ENCODE assay signal across 8 mouse cellular contexts in the genomic region with DNA sequence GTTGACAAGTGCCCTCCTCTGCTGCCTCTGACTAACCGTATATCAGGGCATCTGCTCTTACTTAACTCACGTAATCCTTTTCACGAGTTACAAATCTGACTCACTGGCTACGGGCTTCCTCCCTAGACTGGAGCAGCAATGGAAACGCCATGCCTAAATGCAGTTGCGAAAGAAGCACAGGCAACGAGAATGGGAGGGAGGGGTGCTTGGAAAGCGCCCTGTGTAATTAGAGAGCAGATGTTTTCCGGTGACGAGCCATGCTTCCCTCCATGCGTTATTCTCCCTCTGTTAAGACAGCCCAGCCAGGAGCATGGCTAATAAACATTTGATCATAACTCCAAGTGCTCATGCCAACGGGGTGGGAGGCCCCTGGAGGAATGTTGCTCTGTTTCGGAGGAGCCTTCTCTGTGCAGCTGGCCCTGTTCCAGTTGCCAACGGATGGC. TPM values are rescaled to one million over a fixed set of nuclear protein-coding genes. Genes with fewer than 3 reads are reported as not detected.
DNase-seq lines count a peak whose midpoint lies in the region; ATAC-seq lines count a peak whose summit lies in the region.

No protein-coding gene starts in this region.

- H3K36me3 ChIP-seq in hindbrain, embryonic 12.5 days = peaks cover 11% of the 10 kb centered on the region; the same call in 1 of the 2 replicates
- peaks cover 6% of the 10 kb centered on the region; the same call in 1 of the 2 replicates for H3K36me3 ChIP-seq in limb, embryonic 12.5 days
- H3K36me3 ChIP-seq in neural tube, embryonic 13.5 days = no peaks in the 10 kb centered on the region; the same call in 1 of the 2 replicates

- WGBS in hindbrain, embryonic 12.5 days = 19% methylated on average over 14 of the region's 14 CpGs
- 8% methylated on average over 14 of the region's 14 CpGs for whole genome bisulfite sequencing in limb, embryonic 12.5 days
- 9% methylated on average over 14 of the region's 14 CpGs for WGBS in neural tube, embryonic 13.5 days

- no peak overlapping the region for H3K4me3 ChIP-seq in hindbrain, embryonic 12.5 days
- H3K4me3 ChIP-seq in limb, embryonic 12.5 days (replicated peaks) = no peak overlapping the region
- H3K4me3 ChIP-seq in neural tube, embryonic 13.5 days = peak overlapping the region; percentile 9

- H3K27ac ChIP-seq in hindbrain, embryonic 12.5 days = peak overlapping the region; percentile 83
- 0 out of 2 replicates have a peak overlapping the region, but pooled peaks have one; percentile 23 for H3K27ac ChIP-seq in limb, embryonic 12.5 days
- H3K27ac ChIP-seq in neural tube, embryonic 13.5 days (replicated peaks) = peak overlapping the region; percentile 84

- H3K27me3 ChIP-seq in hindbrain, embryonic 12.5 days = no peaks in the 10 kb centered on the region
- H3K27me3 ChIP-seq in limb, embryonic 12.5 days = no peaks in the 10 kb centered on the region
- H3K27me3 ChIP-seq in neural tube, embryonic 13.5 days = no peaks in the 10 kb centered on the region

- no peak overlapping the region for H3K9ac ChIP-seq in hindbrain, embryonic 12.5 days
- H3K9ac ChIP-seq in limb, embryonic 12.5 days (replicated peaks) = no peak overlapping the region
- peak overlapping the region; percentile 41 for H3K9ac ChIP-seq in neural tube, embryonic 13.5 days

- H3K4me1 ChIP-seq in hindbrain, embryonic 12.5 days = peaks cover 21% of the 10 kb centered on the region
- H3K4me1 ChIP-seq in limb, embryonic 12.5 days (replicated peaks) = peaks cover 13% of the 10 kb centered on the region
- peaks cover 28% of the 10 kb centered on the region for H3K4me1 ChIP-seq in neural tube, embryonic 13.5 days (replicated peaks)

- DNase-seq in 3T3-L1 (ENCODE audit: low read depth, low spot score) = peak; percentile 98
- DNase-seq in adrenal gland, postnatal 25 days = peak; percentile 10
- DNase-seq in frontal cortex, postnatal 14 days (ENCODE audit: low spot score in 2 of 2) = peak; percentile 23 to 36
- no peak for DNase-seq in cerebellum, adult 8-10 months
- DNase-seq in ovary, postnatal 10 days (ENCODE audit: low spot score) = no peak

- H3K9me3 ChIP-seq in hindbrain, embryonic 12.5 days (replicated peaks) = no peaks in the 10 kb centered on the region
- H3K9me3 ChIP-seq in limb, embryonic 12.5 days = no peaks in the 10 kb centered on the region
- no peaks in the 10 kb centered on the region for H3K9me3 ChIP-seq in neural tube, embryonic 13.5 days

- ATAC-seq in hindbrain, embryonic 12.5 days (ENCODE audit: low FRiP score) = peak; percentile 52
- peak; percentile 64 for ATAC-seq in limb, embryonic 12.5 days (ENCODE audit: insufficient number of reproducible peaks, insufficient read depth, low FRiP score, low TSS enrichment, low read depth)
- ATAC-seq in neural tube, embryonic 13.5 days (ENCODE audit: low read depth) = peak; percentile 80

- H3K4me2 ChIP-seq in hindbrain, embryonic 12.5 days (replicated peaks) = peak overlapping the region; percentile 37
- H3K4me2 ChIP-seq in limb, embryonic 12.5 days = peak overlapping the region; percentile 42
- peak overlapping the region; percentile 50 for H3K4me2 ChIP-seq in neural tube, embryonic 13.5 days

RNA-seq across cellular contexts. Expression of a gene that starts 20.9 kb away (rescaled TPM):
- total RNA-seq in adrenal gland, postnatal 25 days (2021) = 2.8 and 4.1 TPM in 2 replicates
- polyA plus RNA-seq in hindbrain, embryonic 12.5 days (2016; fragmentation: Nextera tagmentation; extraction: Ambion mirVana) = 83.2 and 89.1 TPM in 2 replicates
- 41.5 and 43.7 TPM in 2 replicates for polyA plus RNA-seq in limb, embryonic 12.5 days (2016; fragmentation: Nextera tagmentation; extraction: Ambion mirVana)
- 64.0 and 77.5 TPM in 2 replicates for polyA plus RNA-seq in neural tube, embryonic 13.5 days (2015; fragmentation: Nextera tagmentation; extraction: Ambion mirVana)

Comparison
In these comparisons a context has a peak if more than half of its experiments do, and no peak if none do; other contexts are left out.
1. DNase-seq: peak in 3T3-L1 (single experiment), adrenal gland, postnatal 25 days (single experiment) and frontal cortex, postnatal 14 days (2 of 2); none in cerebellum, adult 8-10 months (single experiment) and ovary, postnatal 10 days (single experiment).
2. H3K27ac ChIP-seq: peak in every context shown above with its lines; median percentile 84 in neural tube, embryonic 13.5 days; 83 in hindbrain, embryonic 12.5 days; 23 in limb, embryonic 12.5 days.
3. Peak in every context shown above with its lines, with median percentiles within 50 percentile points of each other: ATAC-seq and H3K4me2 ChIP-seq.